Mouse (Mus musculus): ENCODE data around the gene Sap18. TPM values are rescaled to one million over a fixed set of nuclear protein-coding genes. Genes with fewer than 3 reads are reported as not detected.
"Not testable (repeated sequence)": the region's sequence is repeated elsewhere in the genome, so short reads cannot be mapped to it uniquely, and the experiment has no call there.

The Sap18 gene
- polyA plus RNA-seq, 1 experiment from 2014 or later, result 73.7 TPM

GRCm38 (mm10) chr14:57791171-57791570, 6.8 kb upstream of the Sap18 start:
- Histone ChIP-seq H3K36me3 (ENCODE audit: inconsistent target) (no peaks in the 10 kb centered on the region), H3K4me3 (ENCODE audit: inconsistent target) (no peak overlapping the region), H3K79me2 (ENCODE audit: inconsistent target) (no peaks in the 10 kb centered on the region), H3K27ac (no peak overlapping the region)
- 85% methylated on average over 4 of the region's 4 CpGs for WGBS (ENCODE audit: missing documents)

GRCm38 (mm10) chr14:57797551-57797950, 429 bp upstream of the Sap18 start:
- H3K4me3 ChIP-seq (ENCODE audit: inconsistent target), result peak overlapping the region; percentile 85
- H3K36me3 ChIP-seq (ENCODE audit: inconsistent target), result peaks cover 4% of the 10 kb centered on the region; the same call in 1 of the 2 replicates
- peak overlapping the region; percentile 28 for H3K27ac ChIP-seq
- peaks cover 39% of the 10 kb centered on the region for H3K79me2 ChIP-seq (ENCODE audit: inconsistent target)
- 16% methylated on average over 7 of the region's 7 CpGs for WGBS (ENCODE audit: missing documents)

- 93% methylated on average over 4 of the region's 4 CpGs for WGBS (ENCODE audit: missing documents)
- Histone ChIP-seq H3K4me3 (ENCODE audit: inconsistent target) (no peak overlapping the region), H3K36me3 (ENCODE audit: inconsistent target) (peaks cover 9% of the 10 kb centered on the region; the same call in 1 of the 2 replicates), H3K27ac (no peak overlapping the region), H3K79me2 (ENCODE audit: inconsistent target) (peaks cover 43% of the 10 kb centered on the region)
Observed at GRCm38 (mm10) chr14:57803731-57804130, 5.8 kb downstream of the Sap18 start.

- H3K79me2 ChIP-seq (ENCODE audit: inconsistent target), result no peaks in the 10 kb centered on the region
- no peak overlapping the region for H3K4me3 ChIP-seq (ENCODE audit: inconsistent target)
- H3K36me3 ChIP-seq (ENCODE audit: inconsistent target), result no peaks in the 10 kb centered on the region
- 61% methylated on average over 5 of the region's 5 CpGs for WGBS (ENCODE audit: missing documents)
- no peak overlapping the region for H3K27ac ChIP-seq
Observed at GRCm38 (mm10) chr14:57808558-57808957, 10.6 kb downstream of the Sap18 start.

- Histone ChIP-seq H3K79me2 (ENCODE audit: inconsistent target) (no peaks in the 10 kb centered on the region), H3K27ac (no peak overlapping the region), H3K4me3 (ENCODE audit: inconsistent target) (no peak overlapping the region), H3K36me3 (ENCODE audit: inconsistent target) (no peaks in the 10 kb centered on the region)
- WGBS (ENCODE audit: missing documents), result 98% methylated on average over 2 of the region's 2 CpGs
Observed at GRCm38 (mm10) chr14:57810886-57811285, 12.9 kb downstream of the Sap18 start.

GRCm38 (mm10) chr14:57811844-57812243, 13.9 kb downstream of the Sap18 start:
- 99% methylated on average over 5 of the region's 5 CpGs for WGBS (ENCODE audit: missing documents)
- Histone ChIP-seq H3K4me3 (ENCODE audit: inconsistent target) (no peak overlapping the region), H3K27ac (no peak overlapping the region), H3K79me2 (ENCODE audit: inconsistent target) (no peaks in the 10 kb centered on the region), H3K36me3 (ENCODE audit: inconsistent target) (no peaks in the 10 kb centered on the region)

- no peaks in the 10 kb centered on the region for H3K36me3 ChIP-seq (ENCODE audit: inconsistent target)
- H3K27ac ChIP-seq, result no peak overlapping the region
- peaks cover 34% of the 10 kb centered on the region for H3K79me2 ChIP-seq (ENCODE audit: inconsistent target)
- 88% methylated on average over 4 of the region's 4 CpGs for WGBS (ENCODE audit: missing documents)
- no peak overlapping the region for H3K4me3 ChIP-seq (ENCODE audit: inconsistent target)
Observed at GRCm38 (mm10) chr14:57820839-57821238, 22.9 kb downstream of the Sap18 start.

GRCm38 (mm10) chr14:57825788-57826751, 28.1 kb downstream of the Sap18 start, which contains the start of the genes Ska3 and Mrpl57:
Gene Ska3 (minus strand): TSS chr14:57826185.
Gene Mrpl57 (plus strand): TSS chr14:57826234.
- Histone ChIP-seq H3K36me3 (ENCODE audit: inconsistent target) (no peaks in the 10 kb centered on the region), H3K4me3 (ENCODE audit: inconsistent target) (peak within 1 kb of the TSS; percentile 67), H3K79me2 (ENCODE audit: inconsistent target) (peaks cover 54% of the 10 kb centered on the region), H3K27ac (peak within 1 kb of the TSS; percentile 61)
- under 1% methylated on average over 95 of the region's 96 CpGs for WGBS (ENCODE audit: missing documents)

- no peaks in the 10 kb centered on the region for H3K36me3 ChIP-seq (ENCODE audit: inconsistent target)
- H3K79me2 ChIP-seq (ENCODE audit: inconsistent target), result peaks cover 54% of the 10 kb centered on the region
- H3K4me3 ChIP-seq (ENCODE audit: inconsistent target), result peak overlapping the region; percentile 67
- peak overlapping the region; percentile 61 for H3K27ac ChIP-seq
- 77% methylated on average over 1 of the region's 1 CpGs for WGBS (ENCODE audit: missing documents)
Observed at GRCm38 (mm10) chr14:57827284-57827683, 29.3 kb downstream of the Sap18 start.

- H3K79me2 ChIP-seq (ENCODE audit: inconsistent target), result peaks cover under 1% of the 10 kb centered on the region; the same call in 1 of the 2 replicates
- WGBS (ENCODE audit: missing documents), result 97% methylated on average over 2 of the region's 2 CpGs
- peaks cover 33% of the 10 kb centered on the region for H3K36me3 ChIP-seq (ENCODE audit: inconsistent target)
- H3K4me3 ChIP-seq (ENCODE audit: inconsistent target), result no peak overlapping the region
- no peak overlapping the region for H3K27ac ChIP-seq
Observed at GRCm38 (mm10) chr14:57833526-57833925, 35.5 kb downstream of the Sap18 start.

GRCm38 (mm10) chr14:57835157-57835556, 37.2 kb downstream of the Sap18 start:
- WGBS (ENCODE audit: missing documents), result 89% methylated on average over 10 of the region's 10 CpGs
- Histone ChIP-seq H3K4me3 (ENCODE audit: inconsistent target) (no peak overlapping the region), H3K36me3 (ENCODE audit: inconsistent target) (peaks cover 45% of the 10 kb centered on the region), H3K79me2 (ENCODE audit: inconsistent target) (no peaks in the 10 kb centered on the region), H3K27ac (no peak overlapping the region)

GRCm38 (mm10) chr14:57844535-57844934, 46.6 kb downstream of the Sap18 start:
- 98% methylated on average over 3 of the region's 3 CpGs for WGBS (ENCODE audit: missing documents)
- no peaks in the 10 kb centered on the region for H3K79me2 ChIP-seq (ENCODE audit: inconsistent target)
- no peak overlapping the region for H3K27ac ChIP-seq
- peaks cover 48% of the 10 kb centered on the region for H3K36me3 ChIP-seq (ENCODE audit: inconsistent target)
- no peak overlapping the region for H3K4me3 ChIP-seq (ENCODE audit: inconsistent target)

GRCm38 (mm10) chr14:57848061-57848460, 50.1 kb downstream of the Sap18 start:
- 100% methylated on average over 3 of the region's 5 CpGs for WGBS (ENCODE audit: missing documents)

GRCm38 (mm10) chr14:57848646-57849045, 50.7 kb downstream of the Sap18 start:
- no peak overlapping the region for H3K27ac ChIP-seq
- no peak overlapping the region for H3K4me3 ChIP-seq (ENCODE audit: inconsistent target)
- no peaks in the 10 kb centered on the region for H3K79me2 ChIP-seq (ENCODE audit: inconsistent target)
- peaks cover 13% of the 10 kb centered on the region; the same call in 1 of the 2 replicates for H3K36me3 ChIP-seq (ENCODE audit: inconsistent target)
- WGBS (ENCODE audit: missing documents), result 100% methylated on average over 2 of the region's 2 CpGs

More at GRCm38 (mm10) chr14:57848061-57848460, 50.1 kb downstream of the Sap18 start:
- H3K4me3 ChIP-seq (ENCODE audit: inconsistent target); H3K27ac ChIP-seq; H3K79me2 ChIP-seq (ENCODE audit: inconsistent target): not testable (repeated sequence)
- peaks cover 19% of the 10 kb centered on the region; the same call in 1 of the 2 replicates for H3K36me3 ChIP-seq (ENCODE audit: inconsistent target)

GRCm38 (mm10) chr14:57850330-57850729, 52.4 kb downstream of the Sap18 start:
- Histone ChIP-seq H3K4me3 (ENCODE audit: inconsistent target) (no peak overlapping the region), H3K27ac (no peak overlapping the region), H3K79me2 (ENCODE audit: inconsistent target) (no peaks in the 10 kb centered on the region), H3K36me3 (ENCODE audit: inconsistent target) (peaks cover 11% of the 10 kb centered on the region; the same call in 1 of the 2 replicates)
- 84% methylated on average over 3 of the region's 3 CpGs for WGBS (ENCODE audit: missing documents)
